Mouse (Mus musculus): Measurements from ENCODE around the gene Sec24d.

Gene Sec24d

DNA sequence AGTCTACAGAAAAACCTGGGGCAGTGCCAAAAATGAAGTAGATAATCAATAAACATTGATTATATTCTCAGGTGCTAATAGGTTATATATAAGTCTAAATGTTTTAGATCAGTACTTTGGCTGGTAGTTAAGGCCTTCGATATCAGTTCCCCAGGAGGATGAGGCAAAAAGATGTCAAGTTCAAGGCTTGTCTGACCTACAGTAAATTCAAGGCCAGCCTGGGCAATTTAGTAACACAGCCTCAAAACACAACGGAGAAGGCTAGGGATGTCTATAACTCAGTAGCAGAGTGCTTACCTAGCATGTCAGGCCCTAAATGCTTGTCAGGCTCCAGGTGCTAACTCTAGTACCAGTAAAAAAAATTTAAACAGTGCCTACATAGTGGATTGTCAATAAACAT, 34.3 kb downstream of the Sec24d start:
- DNase-seq = no peak

DNA sequence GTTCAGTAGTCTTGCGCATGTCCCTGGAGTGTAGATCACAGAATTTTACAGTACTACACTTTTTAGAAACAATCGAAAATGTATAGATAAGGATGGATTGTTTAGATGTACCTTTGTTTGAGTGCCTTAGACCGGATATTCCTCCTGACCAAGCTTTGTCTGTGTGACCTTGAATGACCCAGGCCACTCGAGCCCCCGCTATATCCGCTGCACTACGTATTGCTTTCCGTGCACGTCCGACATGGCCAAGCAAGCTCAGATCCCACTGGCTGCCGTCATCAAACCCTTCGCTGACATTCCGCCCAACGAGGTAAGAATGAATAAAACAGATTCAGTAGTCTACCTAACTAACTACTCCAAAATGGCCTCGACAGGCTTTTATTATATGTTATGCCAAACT, 38.4 kb downstream of the Sec24d start:
- DNase-seq = no peak

DNA sequence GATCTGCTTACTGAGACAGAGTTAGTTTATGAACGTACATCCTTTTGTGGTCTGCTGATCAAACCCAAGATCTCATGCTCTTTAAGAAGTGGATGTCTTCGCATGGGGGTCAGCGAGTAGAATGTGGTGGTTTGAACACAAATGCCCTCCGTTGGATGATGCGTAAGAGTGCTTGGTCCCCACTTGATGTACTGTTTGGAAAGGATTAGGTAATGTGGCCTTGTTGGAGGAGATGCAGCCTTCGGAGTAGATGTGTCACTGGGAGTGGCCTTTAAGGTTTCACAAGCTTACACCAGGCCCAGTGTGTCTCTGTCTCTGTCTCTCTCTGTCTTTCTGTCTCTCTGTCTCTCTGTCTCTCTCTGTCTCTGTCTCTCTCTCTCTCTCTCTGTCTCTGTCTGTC, 40.2 kb downstream of the Sec24d start:
- no peak for DNase-seq

DNA sequence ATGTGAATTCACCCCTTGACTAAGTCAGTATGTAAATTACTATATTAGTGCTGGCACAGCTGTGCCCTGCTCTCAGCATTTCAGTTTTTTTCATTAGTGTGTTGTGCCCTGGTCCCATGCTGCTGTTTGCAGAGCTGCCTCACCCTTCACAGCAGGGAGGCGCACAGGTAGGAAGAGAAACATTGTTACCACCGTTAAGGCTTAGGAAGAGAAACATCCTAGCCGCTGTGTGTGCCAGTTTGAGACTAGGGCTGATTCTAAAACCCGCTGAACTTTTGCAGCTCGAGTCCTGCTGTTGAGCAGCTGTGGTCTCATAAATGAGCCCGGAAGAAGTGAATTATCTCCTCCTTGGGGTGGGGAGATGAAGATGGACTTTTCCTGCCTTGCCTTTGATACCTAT, 41.9 kb downstream of the Sec24d start:
- no peak for DNase-seq

DNA sequence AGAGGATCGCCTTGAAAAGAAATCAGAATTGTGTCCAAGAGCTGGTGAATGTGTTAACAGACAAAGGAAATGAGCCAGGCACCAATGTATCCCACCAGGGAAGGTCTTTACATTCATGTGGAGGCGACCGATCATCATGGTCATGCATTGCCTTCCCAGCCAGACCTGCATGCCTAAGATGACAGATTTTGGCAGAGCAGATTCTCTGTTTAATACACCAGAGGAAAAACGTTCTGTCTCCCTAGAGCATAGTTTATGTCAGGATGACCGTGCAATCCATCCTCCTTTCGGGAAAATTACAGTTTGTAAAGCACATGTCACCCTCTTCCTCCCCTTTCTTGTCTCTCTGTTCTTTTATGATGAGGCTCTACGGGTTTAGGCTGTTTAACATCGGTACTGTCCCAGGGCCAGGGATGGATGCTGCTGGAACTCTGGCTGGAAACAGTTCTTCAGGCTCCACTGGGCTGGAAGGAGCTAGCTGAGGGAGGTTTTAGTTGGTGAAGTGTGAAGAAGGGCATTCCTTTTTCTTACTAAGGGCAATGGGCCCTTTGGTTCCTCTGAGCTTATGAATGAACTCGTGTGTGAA, 45.3 kb downstream of the Sec24d start:
- DNase-seq = no peak

DNA sequence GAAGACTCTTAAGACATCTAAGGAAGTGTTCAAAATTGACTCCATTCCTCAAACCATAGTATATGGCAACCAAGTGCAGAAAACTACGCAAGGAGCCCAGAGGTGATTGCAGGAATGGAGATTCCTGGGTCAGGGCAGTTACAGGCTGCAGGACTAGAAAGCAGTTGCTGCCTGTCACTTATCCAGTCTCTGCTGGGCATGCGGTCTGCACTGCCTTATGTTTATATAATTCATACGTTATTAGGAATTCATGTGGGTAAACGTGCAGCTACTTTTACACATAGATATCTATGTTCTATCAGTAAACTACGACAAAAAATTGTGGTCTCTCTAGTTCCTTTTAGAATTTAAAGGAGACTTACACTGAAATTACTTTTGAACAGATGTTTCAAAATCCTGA, 46.2 kb downstream of the Sec24d start:
- DNase-seq = no peak

DNA sequence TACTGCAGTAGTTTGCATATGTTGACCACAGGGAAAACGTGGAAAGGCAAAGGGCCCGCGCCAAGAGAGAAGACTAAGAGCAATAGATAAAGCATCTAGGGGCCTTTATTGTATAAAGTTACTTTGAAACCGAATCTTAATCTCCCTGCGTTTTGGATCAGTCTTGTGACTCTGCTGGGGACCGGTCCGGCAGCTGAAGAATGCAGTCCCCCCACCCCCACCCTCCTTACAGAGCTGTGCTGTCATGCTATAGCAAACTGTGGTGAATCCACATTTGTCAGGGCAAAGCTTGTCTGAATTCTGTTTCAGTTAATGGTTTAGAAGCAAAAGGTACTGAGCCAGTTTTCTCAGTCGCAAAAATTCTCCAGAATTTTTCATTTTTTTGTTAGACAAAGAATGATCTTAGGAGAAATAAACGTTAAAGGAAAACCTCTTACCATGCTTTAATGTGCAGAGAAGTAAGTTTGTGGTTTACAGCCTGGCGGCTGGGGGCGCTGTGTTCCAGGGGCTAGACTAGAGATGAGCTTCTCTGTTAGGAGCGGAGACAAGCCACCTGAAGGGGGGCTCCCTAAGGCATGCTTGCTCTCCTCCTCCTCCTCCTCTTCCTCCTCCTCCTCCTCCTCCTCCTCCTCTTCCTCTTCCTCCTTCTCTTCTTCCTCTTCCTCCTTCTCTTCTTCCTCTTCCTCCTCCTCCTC, 46.8 kb downstream of the Sec24d start:
- no peak for DNase-seq

DNA sequence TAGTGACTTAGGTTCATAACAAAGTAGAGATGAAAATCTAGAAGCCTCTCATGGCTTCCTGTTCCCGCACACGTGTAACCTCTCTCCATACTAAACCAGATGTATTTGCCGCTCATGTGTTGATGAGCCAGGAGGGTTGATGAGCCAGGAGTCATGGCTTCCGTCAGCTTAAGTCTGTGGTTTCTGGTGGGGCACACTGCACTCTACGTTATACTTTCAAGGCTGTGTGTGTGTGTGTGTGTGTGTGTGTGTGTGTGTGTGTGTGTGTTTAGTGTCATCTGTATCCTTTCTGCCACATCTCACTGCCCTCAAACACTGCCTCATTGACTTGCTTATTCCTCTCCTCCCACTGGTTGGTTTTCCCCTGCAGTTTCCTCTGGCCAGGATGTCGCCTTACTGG, 48.8 kb downstream of the Sec24d start:
- DNase-seq = no peak

DNA sequence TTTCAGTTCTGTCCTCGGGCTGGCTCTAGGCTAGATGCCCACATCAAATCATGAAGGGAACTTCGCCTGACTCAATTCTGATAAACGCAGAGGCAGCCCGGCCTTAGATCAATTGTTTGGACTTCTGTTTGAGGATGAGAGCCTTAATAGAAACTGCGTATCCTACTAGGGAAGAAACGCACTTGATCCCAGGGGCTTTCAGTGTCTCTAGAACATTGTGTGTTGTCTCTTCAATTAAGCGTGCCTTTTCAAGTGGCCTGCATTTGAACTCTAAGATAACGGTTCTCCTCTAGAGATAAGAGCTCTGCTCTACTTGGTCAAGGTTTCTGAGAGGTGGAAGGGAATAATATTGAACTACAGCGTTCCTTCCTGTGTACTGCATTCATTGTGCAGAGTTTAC, 49.8 kb downstream of the Sec24d start:
- no peak for DNase-seq

DNA sequence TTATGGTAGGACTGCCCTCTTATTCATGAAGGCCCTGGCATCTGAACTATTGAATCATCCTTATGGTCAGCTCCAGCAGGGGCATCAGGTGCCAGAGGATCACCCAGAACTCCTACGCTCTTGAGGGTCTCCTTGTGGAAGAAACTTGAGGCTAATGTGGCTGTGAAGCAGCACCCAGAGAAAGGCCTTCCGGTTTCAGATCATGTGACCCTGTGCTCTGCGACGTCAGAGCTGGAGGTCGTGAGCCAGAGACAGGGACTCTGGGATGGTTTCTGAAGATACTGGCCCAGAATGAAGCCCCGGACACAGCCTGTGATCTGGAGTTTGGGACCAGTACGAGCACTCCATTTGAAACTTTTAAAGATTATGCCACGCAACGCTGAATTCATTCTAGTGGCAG, 53.1 kb downstream of the Sec24d start:
- DNase-seq = no peak

DNA sequence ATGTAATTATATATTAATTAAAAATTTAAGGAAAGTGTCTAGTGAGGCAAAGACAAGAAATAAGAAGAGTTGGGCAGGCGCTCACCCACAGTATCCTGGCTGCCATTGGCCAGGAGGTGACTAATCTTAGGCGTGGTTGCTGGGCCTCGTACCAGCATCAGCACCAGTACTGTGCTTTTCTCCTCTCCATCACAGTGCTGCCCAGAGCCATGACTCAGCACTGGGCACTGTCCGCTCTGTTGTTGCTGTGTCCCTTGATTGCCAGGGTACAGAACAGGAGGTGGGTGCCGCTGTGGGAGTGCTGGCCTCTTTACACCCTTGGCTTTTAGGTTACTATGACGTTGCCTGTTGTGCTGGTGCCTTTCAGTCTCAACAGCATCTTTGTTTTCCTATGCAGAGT, 54.4 kb downstream of the Sec24d start:
- peak; percentile 32 for DNase-seq

DNA sequence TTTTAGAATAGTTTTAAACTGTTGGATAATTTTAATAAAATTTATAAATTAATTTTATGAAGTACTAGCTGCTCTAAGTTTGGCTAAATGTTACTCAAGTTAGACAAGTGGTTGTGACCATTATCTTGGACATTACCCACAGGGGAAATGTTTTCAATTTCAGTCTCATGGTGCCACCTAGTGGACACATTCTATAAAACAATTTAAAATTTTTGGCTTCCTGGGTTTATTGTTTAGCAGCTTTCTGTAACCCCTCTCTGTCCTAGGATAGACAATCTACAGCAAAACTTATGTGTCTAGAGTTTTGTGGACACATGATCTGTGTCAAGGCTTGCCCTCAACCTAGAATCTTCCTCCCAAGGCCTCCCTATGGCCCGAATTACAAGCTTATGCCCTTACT, 54.9 kb downstream of the Sec24d start:
- DNase-seq = no peak

DNA sequence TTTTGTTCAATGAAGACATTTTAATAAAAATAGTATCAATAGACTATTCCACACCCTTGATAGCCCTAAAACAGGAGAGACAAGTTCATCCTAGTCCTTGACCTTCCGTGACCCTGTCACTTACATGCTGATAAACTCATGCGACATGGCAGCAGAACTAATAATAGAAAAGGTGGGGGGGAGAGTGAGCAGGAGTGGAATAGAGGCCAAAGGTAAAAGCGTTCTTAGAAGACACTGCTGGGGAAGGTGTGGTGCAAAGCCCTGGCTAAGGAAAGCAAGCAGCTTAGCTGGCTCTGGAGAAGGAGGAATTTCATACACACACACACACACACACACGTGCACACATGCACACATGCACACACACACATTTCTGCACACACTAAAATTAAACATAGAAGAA, 57.1 kb downstream of the Sec24d start:
- no peak for DNase-seq

DNA sequence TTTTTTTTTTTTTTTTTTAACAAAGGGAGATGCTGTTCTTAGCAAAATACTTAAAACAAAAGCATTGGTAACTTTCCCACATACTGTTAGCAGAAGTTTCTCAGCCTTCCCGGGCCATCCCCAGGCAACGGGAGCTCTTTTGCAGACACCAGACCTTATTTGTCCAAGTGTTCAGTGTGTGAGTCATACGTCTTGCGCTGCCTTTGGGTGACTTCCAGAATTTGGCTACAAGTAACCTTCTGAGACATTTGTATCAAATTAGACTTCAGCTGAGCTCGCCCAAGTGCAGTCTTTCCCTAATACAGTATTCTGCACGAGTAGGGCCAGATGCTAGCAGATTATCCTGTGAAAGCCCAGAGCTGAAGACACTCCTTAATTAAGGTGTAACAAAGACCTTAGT, 62.0 kb downstream of the Sec24d start:
- DNase-seq = peak; percentile 10

DNA sequence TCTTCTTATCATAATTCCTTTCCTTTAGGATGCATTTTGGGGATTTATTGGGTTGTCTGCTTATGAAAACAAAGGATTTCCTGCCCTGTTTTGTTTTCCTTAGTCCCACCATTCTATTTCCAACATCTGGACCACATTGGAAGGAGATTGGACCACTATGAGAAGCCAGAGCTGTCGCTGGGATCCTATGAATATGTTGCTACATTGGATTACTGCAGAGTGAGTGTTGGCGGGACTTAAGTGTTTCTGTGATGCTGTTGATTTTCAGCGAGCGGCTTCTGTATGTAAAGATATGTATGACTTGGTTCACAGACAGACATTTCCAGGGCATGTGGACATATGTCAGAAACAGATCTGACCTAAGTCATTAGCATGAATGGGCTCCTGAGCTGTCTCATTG, 63.0 kb downstream of the Sec24d start:
- no peak for DNase-seq

DNA sequence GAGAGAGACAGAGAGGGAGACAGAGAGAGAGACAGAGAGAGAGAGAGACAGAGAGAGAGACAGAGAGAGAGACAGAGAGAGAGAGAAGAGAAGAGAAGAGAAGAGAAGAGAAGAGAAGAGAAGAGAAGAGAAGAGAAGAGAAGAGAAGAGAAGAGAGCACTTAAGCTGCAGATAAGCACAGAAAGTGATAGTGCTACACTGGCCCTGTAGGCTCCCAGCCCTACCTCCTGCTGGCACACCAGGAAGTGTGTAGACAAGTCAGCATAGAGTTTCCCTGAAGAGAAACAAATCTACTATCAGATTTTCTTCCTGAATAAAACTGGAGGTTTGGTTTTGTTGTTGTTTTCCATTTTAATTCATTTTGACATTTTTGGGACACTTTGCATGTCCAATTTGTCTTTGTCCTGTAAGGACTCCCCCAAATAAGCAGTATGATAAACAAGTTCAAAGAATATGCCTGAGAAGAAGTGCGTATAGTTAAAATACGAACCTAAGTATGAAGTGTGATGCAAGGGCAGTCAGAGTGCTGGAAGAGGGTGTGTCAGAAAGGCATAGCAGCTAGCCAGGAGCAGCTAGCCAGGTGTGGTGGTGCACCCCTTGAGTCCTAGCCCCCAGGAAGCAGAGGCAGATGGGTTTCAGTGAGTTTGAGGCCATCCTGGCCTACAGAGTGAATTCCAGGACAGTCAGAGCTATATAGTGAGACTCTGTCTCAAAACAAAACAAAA, 65.2 kb downstream of the Sec24d start:
- no peak for DNase-seq

DNA sequence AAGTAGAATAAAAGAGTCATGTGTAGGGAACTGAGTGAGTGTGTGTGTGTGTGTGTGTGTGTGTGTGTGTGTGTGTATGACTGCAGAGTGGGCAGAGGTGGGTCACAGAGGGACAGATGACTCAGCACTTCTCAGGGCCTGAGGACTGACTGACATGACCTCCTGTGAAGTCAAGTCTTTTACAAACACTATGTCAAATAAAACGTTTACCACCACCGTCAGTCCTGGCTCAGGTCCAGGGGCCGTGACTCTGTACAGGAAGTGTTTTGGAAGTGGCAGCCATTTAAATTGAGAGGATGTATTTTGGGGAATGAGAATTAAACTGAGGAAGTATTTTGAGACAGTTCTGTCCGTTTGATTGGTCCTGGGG, 65.8 kb downstream of the Sec24d start:
- DNase-seq = no peak

DNA sequence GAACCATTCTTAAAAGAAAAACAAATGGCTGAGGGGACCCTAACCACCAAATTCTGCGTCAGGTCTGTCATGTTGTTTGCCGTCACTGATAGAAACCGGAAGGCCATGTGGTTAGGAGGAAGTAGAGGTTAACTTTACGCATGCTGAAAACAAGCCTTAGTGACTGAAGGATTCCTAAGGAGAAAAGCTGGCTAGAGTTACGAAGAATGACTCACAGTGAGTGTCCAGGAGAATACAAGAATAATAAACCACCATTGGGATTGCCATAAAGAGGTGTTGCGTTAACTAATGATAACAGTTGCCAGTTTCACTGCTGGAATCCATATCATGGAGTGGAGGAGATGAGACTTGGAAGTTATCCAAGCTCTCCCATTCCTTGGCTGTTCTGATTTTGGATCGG, 67.7 kb downstream of the Sec24d start:
- DNase-seq = no peak

DNA sequence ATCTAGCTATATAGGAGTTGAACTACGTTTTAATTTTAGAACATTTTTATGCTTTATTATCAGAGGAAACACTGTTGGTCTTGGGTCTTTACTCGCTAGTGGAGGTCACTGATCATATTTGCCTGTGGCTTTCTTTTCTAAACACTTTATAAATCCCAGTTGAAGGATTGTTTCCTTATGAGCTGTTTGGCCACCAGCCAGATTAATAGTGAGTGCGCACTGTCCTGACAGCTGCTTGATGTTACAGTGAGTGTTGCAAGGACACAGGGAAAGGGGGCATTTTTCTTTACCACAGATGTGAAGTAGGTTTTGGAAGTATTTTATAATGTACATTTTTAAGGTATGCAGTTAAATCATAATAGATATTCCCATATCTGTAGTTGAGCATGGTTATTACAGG, 68.2 kb downstream of the Sec24d start:
- no peak for DNase-seq

DNA sequence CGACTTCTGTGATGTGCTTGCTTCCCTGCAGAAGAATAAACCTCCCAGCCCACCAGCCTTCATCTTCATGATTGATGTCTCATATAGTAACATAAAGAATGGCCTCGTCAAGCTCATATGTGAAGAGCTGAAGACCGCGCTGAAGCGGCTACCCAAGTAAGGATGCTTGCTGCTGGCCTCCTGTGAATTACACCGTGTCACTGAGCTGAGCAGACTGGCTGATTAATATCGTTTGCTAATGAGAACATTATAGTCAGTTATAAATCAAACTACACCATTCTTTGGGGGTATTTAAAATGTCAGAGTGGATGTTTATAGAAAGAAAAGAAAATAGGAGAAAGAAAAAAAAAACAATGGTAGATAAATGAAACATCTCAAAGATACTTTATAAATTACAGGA, 69.2 kb downstream of the Sec24d start:
- no peak for DNase-seq

DNA sequence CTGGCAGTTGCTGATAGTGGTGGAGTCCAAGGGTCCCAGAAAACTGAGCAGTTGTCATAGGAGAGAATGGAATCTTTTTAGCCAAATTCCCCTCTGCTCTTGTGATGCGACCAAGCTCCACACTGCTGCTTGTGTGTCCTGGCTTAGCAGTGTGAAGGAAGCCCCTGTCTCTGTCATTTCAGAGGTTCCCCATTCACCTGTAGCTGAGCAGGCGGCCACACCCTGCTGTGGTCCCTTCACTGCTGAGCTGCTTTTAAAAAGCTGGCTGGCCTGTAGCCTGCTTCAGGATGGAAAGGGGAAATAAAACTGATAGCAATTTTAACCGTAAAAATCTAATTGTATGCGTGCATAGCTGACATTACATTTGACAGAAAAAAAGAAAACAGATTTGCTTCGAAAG, 69.7 kb downstream of the Sec24d start:
- DNase-seq = no peak

DNA sequence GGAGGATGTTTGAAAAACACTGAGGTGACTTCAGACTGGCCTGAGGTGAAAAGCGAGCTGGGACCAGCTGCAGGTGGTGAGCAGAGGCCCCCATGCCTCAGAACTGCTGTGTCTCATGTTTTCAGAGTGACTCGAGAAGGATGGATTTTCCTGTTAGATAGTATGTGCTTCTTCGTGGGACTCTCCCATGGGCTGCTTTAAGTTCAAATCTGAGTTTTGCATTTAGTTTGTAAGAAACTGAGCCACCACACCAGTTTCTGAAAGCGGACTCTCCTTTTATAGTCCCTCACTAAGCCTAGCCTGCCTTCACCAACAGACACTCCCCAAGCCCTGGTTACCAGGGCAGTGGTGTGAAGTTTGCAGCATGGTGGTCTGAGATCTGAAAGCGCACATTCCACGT, 70.6 kb downstream of the Sec24d start:
- DNase-seq = no peak

DNA sequence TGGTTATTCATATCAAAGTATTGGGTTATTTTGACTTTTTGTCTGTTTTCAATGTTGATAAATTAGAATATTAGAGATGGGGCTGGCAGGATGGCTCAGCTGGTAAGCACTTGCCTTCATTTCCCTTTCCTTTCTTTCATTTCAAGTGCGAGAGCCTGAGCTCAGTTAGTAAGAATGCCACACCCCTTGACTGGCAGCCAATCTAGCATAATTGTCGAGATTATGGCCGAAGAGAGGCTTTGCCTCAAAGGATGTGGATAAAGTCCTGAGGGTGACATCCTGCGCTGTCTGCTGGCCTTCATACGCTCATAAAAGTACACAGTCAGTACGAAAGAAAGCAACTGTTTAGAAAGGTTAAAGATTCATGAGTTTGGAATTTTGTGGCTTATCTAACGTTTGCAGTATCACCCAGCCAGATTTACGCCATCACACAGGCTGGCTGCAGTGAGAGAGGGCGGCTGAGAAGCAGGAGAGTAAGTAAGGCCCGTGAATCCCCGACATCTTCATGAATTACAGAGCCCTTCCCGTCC, 71.5 kb downstream of the Sec24d start:
- no peak for DNase-seq

DNA sequence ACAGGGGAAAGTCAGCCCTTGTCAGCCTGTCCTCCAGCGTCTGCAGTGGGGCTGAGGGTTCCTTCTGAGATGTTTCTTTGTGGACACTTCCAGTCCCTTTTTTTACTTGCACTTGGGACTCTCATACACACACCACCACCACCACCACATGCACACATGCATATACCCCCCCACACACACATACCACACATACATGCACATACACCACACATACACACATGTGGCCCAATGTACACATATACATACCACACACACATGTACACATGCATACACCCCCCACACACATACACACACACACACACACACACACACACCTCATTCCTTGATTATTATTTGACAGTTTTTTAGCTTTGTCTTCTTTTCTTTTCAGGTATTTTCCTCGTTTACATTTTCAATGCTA, 73.8 kb downstream of the Sec24d start:
- DNase-seq = no peak

DNA sequence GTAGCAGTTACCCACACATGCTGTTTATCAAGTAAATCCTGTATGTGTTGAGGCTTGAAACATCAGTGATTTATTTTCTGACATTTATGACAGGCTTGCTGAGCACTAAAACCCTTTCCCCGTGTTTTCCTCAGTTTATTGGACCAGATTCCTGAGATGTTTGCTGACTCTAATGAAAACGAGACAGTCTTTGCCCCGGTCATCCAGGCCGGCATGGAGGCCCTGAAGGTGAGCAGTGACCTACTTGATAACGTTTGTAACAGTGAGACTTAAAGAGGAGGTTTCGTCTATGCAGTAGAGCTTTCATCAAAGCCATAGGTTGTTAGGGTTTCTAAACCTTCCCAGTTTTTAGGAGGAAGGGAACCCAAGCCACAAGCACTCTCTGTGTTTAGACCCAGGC, 76.4 kb downstream of the Sec24d start:
- DNase-seq = no peak

Measured in layer of hippocampus, adult 9-11 months (tissue).